Mouse (Mus musculus) midbrain, embryonic 16.5 days (tissue): ENCODE results near the gene Ankdd1b. TPM values are rescaled to one million over a fixed set of nuclear protein-coding genes. Genes with fewer than 3 reads are reported as not detected.

Experiments
- ATAC-seq: fragments of 200-750 bp; cut with Nextera tagmentation; 2 replicates; pipeline ENCODE4 v1.8.0; 2017; ENCODE audit warnings: moderate TSS enrichment
- H3K27ac ChIP-seq: fragments of 300-500 bp; sonication (generic); 2 replicates; pipeline ENCODE4 v1.5.1; 2014; ENCODE audit warnings: mild to moderate bottlenecking, low read length, mixed read lengths
- H3K27me3 ChIP-seq: fragments of 300-500 bp; sonication (generic); 2 replicates; pipeline ENCODE4 v1.6.1; 2014; ENCODE audit warnings: low read depth, low read length, mixed read lengths; ENCODE audit not compliant: control insufficient read depth, insufficient read depth
- H3K36me3 ChIP-seq: fragments of 300-500 bp; sonication (generic); 2 replicates; pipeline ENCODE4 v1.6.1; 2014; ENCODE audit warnings: mild to moderate bottlenecking, low read length, moderate library complexity, mixed read lengths; ENCODE audit not compliant: control insufficient read depth, insufficient read depth
- H3K4me1 ChIP-seq: fragments of 300-500 bp; sonication (generic); 2 replicates; pipeline ENCODE4 v1.6.1; 2014; ENCODE audit warnings: mild to moderate bottlenecking, low read length, mixed read lengths; ENCODE audit not compliant: control insufficient read depth, insufficient read depth
- H3K4me2 ChIP-seq: fragments of 300-500 bp; sonication (generic); 2 replicates; pipeline ENCODE4 v1.6.1; 2014; ENCODE audit warnings: mild to moderate bottlenecking, low read length, mixed read lengths
- H3K4me3 ChIP-seq: fragments of 300-500 bp; sonication (generic); 2 replicates; pipeline ENCODE4 v1.5.1; 2014; ENCODE audit warnings: low read depth, mild to moderate bottlenecking, low read length, moderate library complexity, mixed read lengths
- H3K9ac ChIP-seq: fragments of 300-500 bp; sonication (generic); 2 replicates; pipeline ENCODE4 v1.6.1; 2014; ENCODE audit warnings: low read depth, low read length, mixed read lengths
- H3K9me3 ChIP-seq: fragments of 300-500 bp; sonication (generic); replicated peaks from 2 replicates; pipeline ENCODE4 v1.6.1; 2014; ENCODE audit warnings: mild to moderate bottlenecking, low read length, mixed read lengths; ENCODE audit not compliant: control insufficient read depth, poor library complexity, severe bottlenecking
- WGBS: fragments of 180-500 bp; shearing (Covaris S2); extraction: QIAGEN DNeasy Blood & Tissue Kit; methylation state at CpG from one replicate; pipeline ENCODE4 v1.1.7; 2014; 5-methylcytosine and 5-hydroxymethylcytosine counted together
- polyA plus RNA-seq: library from polyadenylated mRNA; unstranded; fragments of >200 nt; fragmentation: Nextera tagmentation; extraction: Ambion mirVana; gene quantifications from 2 replicates; pipeline ENCODE4 v1.2.1, GENCODE M21; 2015

The Ankdd1b gene
- polyA plus RNA-seq: not detected in 2 replicates

DNA sequence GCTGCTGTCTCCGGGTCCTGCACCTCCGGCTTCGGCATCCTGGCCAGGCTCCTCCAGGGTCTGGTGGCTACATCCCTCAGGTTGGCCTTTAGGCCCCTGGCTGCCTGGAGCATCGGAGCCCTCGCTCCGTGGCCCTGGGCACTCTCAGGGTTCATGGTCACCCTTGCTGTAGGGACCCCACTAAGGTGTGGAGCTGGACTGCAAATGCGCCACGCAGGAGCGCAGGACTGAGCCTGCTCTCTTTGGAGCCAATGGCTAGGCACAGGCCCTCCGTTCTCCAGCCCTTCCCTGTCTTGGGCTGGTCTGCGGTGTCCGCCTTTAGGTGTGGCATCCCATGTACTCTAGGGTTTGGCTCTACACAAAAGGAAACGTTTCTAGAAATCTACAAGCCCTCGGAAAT lies at the start of gene Ankdd1b:
TSS of gene Ankdd1b (minus strand) at position 242 of the 400 bp plus-strand sequence.
- Histone ChIP-seq H3K36me3 (no peaks in the 10 kb centered on the region), H3K4me2 (no peak within 1 kb of the TSS), H3K4me1 (no peaks in the 10 kb centered on the region), H3K4me3 (no peak within 1 kb of the TSS), H3K27ac (no peak within 1 kb of the TSS), H3K27me3 (no peaks in the 10 kb centered on the region), H3K9ac (no peak within 1 kb of the TSS), H3K9me3 (no peaks in the 10 kb centered on the region)
- WGBS: 94% methylated on average over 14 of the region's 14 CpGs
- ATAC-seq: no peak

DNA sequence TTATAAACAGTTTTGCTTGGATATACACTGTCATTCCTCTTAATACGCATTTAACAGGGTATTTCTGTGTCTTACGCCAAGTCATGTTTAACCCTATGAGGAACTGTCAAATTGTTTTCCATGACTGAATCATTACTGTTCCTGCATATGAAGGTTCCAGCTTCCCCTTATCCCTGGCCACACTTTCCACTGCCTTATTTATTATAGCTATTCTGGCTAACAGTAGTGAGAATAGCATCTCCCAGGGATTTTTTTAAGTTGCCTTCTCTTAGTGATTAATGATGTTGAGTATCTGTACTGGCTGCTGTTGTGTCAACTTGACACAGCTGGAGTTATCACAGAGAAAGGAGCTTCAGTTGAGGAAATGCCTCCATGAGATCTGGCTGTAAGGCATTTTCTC lies 46.3 kb upstream of the Ankdd1b start:
- WGBS: 95% methylated on average over 2 of the region's 2 CpGs

DNA sequence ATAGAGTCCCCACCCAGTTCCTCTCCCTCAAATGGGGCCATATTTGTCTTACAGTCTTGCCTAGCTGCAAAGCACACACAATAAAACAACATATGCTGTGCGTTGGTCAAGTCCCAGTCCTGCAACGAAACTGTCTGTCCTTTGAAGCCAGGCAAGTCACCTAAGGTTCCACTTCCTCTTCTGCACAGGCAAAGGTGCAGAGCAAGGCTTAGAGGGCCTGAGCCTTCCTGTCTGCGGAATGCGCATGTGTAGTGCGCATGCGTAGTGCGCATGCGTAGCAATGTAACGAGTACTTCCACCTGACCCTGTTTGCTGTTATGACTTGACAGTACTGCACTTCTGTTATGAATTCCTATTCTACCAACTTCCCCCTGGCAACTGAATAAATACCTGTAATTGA lies 45.3 kb upstream of the Ankdd1b start:
- no peak overlapping the region for H3K4me2 ChIP-seq
- no peak for ATAC-seq
- no peaks in the 10 kb centered on the region for H3K9me3 ChIP-seq
- no peak overlapping the region for H3K27ac ChIP-seq
- no peaks in the 10 kb centered on the region for H3K36me3 ChIP-seq
- no peaks in the 10 kb centered on the region for H3K4me1 ChIP-seq
- no peaks in the 10 kb centered on the region for H3K27me3 ChIP-seq
- WGBS: 95% methylated on average over 9 of the region's 9 CpGs
- H3K9ac ChIP-seq: no peak overlapping the region
- H3K4me3 ChIP-seq: no peak overlapping the region

More for the DNA sequence above, 46.3 kb upstream of the Ankdd1b start:
- no peaks in the 10 kb centered on the region for H3K4me1 ChIP-seq
- H3K4me3 ChIP-seq: no peak overlapping the region
- H3K4me2 ChIP-seq: no peak overlapping the region
- H3K9me3 ChIP-seq: no peaks in the 10 kb centered on the region
- no peak overlapping the region for H3K9ac ChIP-seq
- no peak for ATAC-seq
- H3K27ac ChIP-seq: no peak overlapping the region
- H3K27me3 ChIP-seq: no peaks in the 10 kb centered on the region
- no peaks in the 10 kb centered on the region for H3K36me3 ChIP-seq

DNA sequence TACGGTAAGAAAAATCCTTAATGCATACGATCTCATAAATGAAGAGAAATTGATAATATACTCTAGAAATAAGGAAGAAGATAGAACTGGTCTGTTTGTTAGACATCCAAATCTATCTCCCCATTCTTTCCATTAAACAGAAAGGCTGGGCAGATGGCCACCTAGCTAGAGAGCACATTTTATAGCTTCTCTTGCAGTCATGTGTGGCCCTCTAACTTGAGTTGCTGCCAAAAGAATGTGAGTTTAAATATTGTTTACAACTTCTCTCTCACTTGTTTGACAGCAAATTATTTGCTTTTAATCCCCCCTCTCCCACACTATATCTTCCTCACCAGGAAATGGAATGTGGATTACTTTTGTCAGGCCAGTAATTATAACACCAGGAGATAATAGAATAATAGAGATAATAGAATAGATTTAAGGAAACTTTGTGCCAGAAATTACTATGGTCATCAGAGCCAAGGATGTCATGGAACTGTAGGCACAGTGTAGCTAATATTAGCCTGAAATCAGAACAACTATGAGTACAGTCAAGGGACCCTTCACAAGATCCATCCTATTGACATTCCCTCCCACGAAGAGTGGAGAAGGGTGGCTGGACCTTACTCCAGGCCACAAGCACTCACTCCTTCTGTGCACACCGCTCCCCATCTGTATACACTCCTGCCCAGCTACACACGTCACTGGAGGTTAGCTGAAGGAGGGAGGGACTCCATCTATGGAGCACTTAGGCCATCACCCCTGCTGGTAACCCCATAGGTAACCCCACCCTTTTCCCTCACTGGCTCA lies 43.4 kb upstream of the Ankdd1b start:
- WGBS: 91% methylated on average over 5 of the region's 5 CpGs
- no peaks in the 10 kb centered on the region for H3K36me3 ChIP-seq
- no peak overlapping the region for H3K4me2 ChIP-seq
- no peak overlapping the region for H3K4me3 ChIP-seq
- H3K4me1 ChIP-seq: no peaks in the 10 kb centered on the region
- no peak for ATAC-seq
- no peak overlapping the region for H3K9ac ChIP-seq
- no peaks in the 10 kb centered on the region for H3K9me3 ChIP-seq
- H3K27me3 ChIP-seq: no peaks in the 10 kb centered on the region
- no peak overlapping the region for H3K27ac ChIP-seq

DNA sequence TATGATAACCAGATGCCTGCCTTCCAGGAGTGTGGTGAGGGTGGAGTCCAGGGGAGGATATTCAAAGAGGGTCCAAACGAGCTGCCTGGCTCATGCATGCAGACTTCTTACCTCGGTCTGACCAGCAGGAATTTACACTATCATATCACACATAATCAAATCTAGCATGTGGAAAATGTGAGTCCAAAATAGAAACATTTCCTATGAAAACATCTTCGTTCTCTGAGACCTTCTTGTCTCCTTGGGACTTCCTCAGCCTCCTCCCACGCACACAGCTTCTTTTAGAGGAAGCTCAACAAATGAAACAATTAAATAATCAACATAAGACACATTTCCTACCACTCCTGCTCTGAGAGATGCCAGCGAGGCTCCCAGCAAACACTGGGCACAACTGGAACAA lies 40.9 kb upstream of the Ankdd1b start:
- H3K27ac ChIP-seq: no peak overlapping the region
- H3K9ac ChIP-seq: no peak overlapping the region
- WGBS: 83% methylated on average over 5 of the region's 5 CpGs
- H3K9me3 ChIP-seq: no peaks in the 10 kb centered on the region
- H3K36me3 ChIP-seq: no peaks in the 10 kb centered on the region
- no peak overlapping the region for H3K4me2 ChIP-seq
- no peaks in the 10 kb centered on the region for H3K4me1 ChIP-seq
- no peak for ATAC-seq
- H3K4me3 ChIP-seq: no peak overlapping the region
- H3K27me3 ChIP-seq: no peaks in the 10 kb centered on the region

DNA sequence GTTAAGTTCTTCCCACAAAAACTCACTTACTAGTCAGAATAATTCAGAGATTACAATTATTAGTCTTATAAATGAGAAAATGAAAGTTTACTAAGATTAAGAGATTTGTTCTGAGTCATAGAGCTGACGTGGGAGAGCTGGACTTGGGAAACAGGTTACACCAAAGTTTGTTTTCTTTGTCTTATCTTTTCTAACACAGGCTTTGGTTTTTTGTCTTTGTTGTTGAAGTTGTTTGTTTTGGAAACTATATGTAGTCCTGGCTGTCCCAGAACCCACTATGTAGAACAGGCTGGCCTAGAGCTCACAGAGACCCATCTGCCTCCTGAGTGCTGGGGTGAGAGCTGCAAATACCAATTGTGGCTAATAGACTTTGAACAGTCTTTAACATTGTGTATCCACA lies 40.3 kb upstream of the Ankdd1b start:
- Histone ChIP-seq H3K4me3 (no peak overlapping the region), H3K36me3 (no peaks in the 10 kb centered on the region), H3K27ac (no peak overlapping the region), H3K9me3 (no peaks in the 10 kb centered on the region), H3K27me3 (no peaks in the 10 kb centered on the region), H3K9ac (no peak overlapping the region), H3K4me1 (no peaks in the 10 kb centered on the region), H3K4me2 (no peak overlapping the region)
- ATAC-seq: no peak
- WGBS: 82% methylated on average over 1 of the region's 1 CpGs

DNA sequence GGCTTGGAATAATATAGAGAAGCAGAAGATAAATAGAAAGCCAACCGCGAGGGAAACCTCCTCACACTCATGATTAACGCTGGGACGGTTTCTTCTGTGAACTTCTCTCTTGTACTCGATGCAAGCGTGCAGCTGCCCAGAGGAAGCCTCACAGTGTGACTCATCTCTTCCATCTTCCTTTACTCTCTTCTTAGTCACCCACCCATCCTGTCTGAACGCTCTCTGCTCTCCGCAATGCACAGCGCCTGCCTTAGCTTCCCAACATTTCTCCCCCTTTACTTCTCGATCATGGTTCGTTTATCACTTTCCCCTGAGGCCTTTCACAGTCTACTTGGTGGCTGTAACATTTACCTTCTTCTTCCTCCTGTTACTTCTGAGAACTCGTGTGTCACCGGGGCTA lies 39.6 kb upstream of the Ankdd1b start:
- 86% methylated on average over 13 of the region's 13 CpGs for WGBS
- no peaks in the 10 kb centered on the region for H3K36me3 ChIP-seq
- no peak overlapping the region for H3K4me3 ChIP-seq
- no peak overlapping the region for H3K9ac ChIP-seq
- no peak overlapping the region for H3K4me2 ChIP-seq
- no peak overlapping the region for H3K27ac ChIP-seq
- no peak for ATAC-seq
- H3K4me1 ChIP-seq: no peaks in the 10 kb centered on the region
- no peaks in the 10 kb centered on the region for H3K9me3 ChIP-seq
- no peaks in the 10 kb centered on the region for H3K27me3 ChIP-seq

DNA sequence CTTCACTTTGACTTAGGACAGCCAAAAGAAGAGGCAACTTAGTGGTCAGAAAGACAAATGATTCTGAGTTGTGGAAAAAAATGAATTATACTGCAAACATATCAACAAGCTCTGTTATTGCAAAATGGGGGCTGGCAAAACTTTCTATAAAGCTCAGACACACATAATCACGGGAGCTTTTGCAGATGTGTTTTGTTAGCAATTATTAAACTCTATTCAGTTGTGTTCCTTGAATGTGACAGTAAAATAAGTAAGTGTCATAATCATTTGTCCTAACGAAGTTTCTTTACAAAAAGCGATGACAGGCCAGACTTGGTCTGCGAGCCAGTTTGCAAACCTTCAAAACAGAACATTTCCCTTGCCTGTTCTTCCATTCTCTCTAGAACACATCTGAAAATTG lies 36.5 kb upstream of the Ankdd1b start:
- Histone ChIP-seq H3K4me2 (no peak overlapping the region), H3K9ac (no peak overlapping the region), H3K4me1 (no peaks in the 10 kb centered on the region), H3K27ac (no peak overlapping the region), H3K9me3 (no peaks in the 10 kb centered on the region), H3K27me3 (no peaks in the 10 kb centered on the region), H3K36me3 (no peaks in the 10 kb centered on the region), H3K4me3 (no peak overlapping the region)
- 96% methylated on average over 4 of the region's 4 CpGs for WGBS
- ATAC-seq: no peak

DNA sequence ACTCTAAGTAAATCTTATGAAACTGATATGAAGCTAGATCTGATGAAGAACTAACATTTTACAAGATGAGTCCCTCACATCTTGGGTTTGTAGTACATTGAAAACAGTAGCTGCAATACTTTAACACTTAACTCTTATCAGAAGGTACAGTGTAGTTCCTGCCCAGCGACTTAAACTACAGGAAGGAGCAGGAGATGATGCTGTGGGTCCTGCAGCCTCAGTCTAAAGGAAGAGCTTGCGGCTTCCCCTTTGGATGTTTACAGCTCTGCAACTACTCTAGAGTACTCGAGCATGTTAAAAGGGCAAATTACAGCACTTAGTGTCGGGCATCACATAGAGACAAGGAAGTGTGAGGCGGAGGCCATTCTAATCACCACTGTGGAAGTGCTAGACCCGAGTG lies 35.3 kb upstream of the Ankdd1b start:
- Histone ChIP-seq H3K4me2 (no peak overlapping the region), H3K9ac (no peak overlapping the region), H3K4me1 (no peaks in the 10 kb centered on the region), H3K9me3 (no peaks in the 10 kb centered on the region), H3K36me3 (no peaks in the 10 kb centered on the region), H3K4me3 (no peak overlapping the region), H3K27ac (no peak overlapping the region), H3K27me3 (no peaks in the 10 kb centered on the region)
- ATAC-seq: no peak
- WGBS: 85% methylated on average over 6 of the region's 6 CpGs
